In the genomic region with DNA sequence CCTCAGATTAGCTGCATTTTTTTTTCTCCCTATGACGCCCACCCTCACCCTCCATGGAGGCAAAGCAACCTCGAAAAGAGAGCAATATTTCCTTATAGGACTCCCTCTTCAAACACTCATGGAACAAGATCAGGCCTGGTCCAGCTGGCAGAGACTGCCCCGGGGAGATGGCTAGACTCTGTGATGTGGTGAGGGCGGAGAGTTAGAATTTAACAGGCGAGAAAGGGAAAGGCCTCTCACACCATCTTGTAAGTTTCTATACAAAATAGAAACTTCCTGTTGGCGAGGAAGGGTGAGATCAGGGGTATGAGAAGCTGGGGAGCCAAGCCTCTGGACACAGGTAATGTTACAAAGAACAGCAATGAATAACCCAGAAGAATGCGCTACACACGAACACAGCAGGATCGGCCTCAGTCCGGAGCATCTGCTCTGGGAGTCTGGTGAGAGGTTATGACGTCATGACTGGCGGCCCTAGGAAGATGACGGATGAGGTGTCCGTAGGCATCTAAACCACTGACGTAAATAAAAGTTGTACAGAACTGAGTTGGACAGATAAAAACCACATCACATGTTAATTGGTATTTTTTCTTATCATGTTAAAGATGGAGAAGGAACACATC, we compare ENCODE assay signal across 27 mouse cellular contexts.
DNase-seq lines count a peak whose midpoint lies in the region; ATAC-seq and TF ChIP-seq lines count a peak whose summit lies in the region.
"Had no signal": no experiment of that assay in that cellular context is flagged by ENCODE, and none has a peak within 500 bp of the region (broad histone marks: within the 10 kb centered on the region; RNA-seq: fewer than 3 reads in every experiment).

No protein-coding gene starts in this region.

- ATAC-seq in lung, postnatal 0 days = no peak
- no peak for ATAC-seq in heart, embryonic 11.5 days (replicated peaks; ENCODE audit: insufficient number of reproducible peaks, low FRiP score, low TSS enrichment)
- ATAC-seq: activated CD4-positive, CD25-positive, alpha-beta regulatory T cell, adult 4 months; CD4-positive, CD25-positive, alpha-beta regulatory T cell, adult 4 months; forebrain, embryonic 15.5 days; inflammation-experienced regulatory T-cells, adult 6 months had no signal

- H3K9ac ChIP-seq in heart, adult 2 months (ENCODE audit: low read depth, low read length) = no peak overlapping the region
- H3K9ac ChIP-seq in lung, postnatal 0 days (replicated peaks; ENCODE audit: low read depth) = no peak overlapping the region
- H3K9ac ChIP-seq in heart, embryonic 11.5 days (ENCODE audit: low read depth, low read length) = no peak overlapping the region
- H3K9ac ChIP-seq: embryonic facial prominence, embryonic 13.5 days; forebrain, embryonic 15.5 days; heart, embryonic 12.5 days; hindbrain, embryonic 13.5 days; neural tube, embryonic 12.5 days had no signal

- no peak overlapping the region for H3K4me2 ChIP-seq in lung, postnatal 0 days (replicated peaks; ENCODE audit: low read depth, low read length)
- H3K4me2 ChIP-seq in heart, embryonic 11.5 days = no peak overlapping the region
- H3K4me2 ChIP-seq: embryonic facial prominence, embryonic 13.5 days; forebrain, embryonic 15.5 days; heart, embryonic 12.5 days; hindbrain, embryonic 13.5 days; neural tube, embryonic 12.5 days had no signal

- H3K36me3 ChIP-seq in heart, adult 2 months (ENCODE audit: control insufficient read depth, insufficient read depth, low read length) = no peaks in the 10 kb centered on the region
- no peaks in the 10 kb centered on the region for H3K36me3 ChIP-seq in lung, postnatal 0 days (ENCODE audit: insufficient read depth, low read length)
- H3K36me3 ChIP-seq in heart, embryonic 11.5 days (ENCODE audit: control insufficient read depth, insufficient read depth, low read length) = no peaks in the 10 kb centered on the region
- H3K36me3 ChIP-seq: embryonic facial prominence, embryonic 13.5 days; forebrain, embryonic 15.5 days; heart, embryonic 12.5 days; hindbrain, embryonic 13.5 days; midbrain, embryonic 10.5 days; neural tube, embryonic 12.5 days had no signal

- no peak for TF ChIP-seq CTCF in heart, adult 2 months (IDR thresholded peaks at IDR 0.05)
- TF ChIP-seq CTCF in lung, postnatal 0 days (IDR thresholded peaks at IDR 0.05) = no peak

- no peaks in the 10 kb centered on the region for H3K9me3 ChIP-seq in lung, postnatal 0 days (ENCODE audit: low read length)
- no peaks in the 10 kb centered on the region for H3K9me3 ChIP-seq in heart, embryonic 11.5 days (replicated peaks; ENCODE audit: control insufficient read depth, low read length)
- H3K9me3 ChIP-seq: embryonic facial prominence, embryonic 13.5 days; forebrain, embryonic 15.5 days; heart, embryonic 12.5 days; hindbrain, embryonic 13.5 days; midbrain, embryonic 10.5 days; neural tube, embryonic 12.5 days had no signal

- peak; percentile 84 for DNase-seq in heart, adult 11 months
- DNase-seq in heart, adult 2 months = no peak
- DNase-seq in lung, postnatal 0 days (ENCODE audit: low spot score) = no peak
- DNase-seq in lung, postnatal 4 days = no peak
- peak; percentile 49 to 78 for DNase-seq in kidney, postnatal 25 days
- no peak for DNase-seq in ovary, postnatal 10 days (ENCODE audit: low spot score)
- no peak for DNase-seq in urinary bladder, adult 2 months (ENCODE audit: low spot score)
- DNase-seq: adrenal gland, postnatal 14 days; cerebellum, adult 11 months; cerebellum, postnatal 14 days; gastrocnemius, postnatal 25 days; heart, postnatal 14 days; left cerebral cortex, postnatal 4 days; lung, adult 18-20 months; thymus, postnatal 4 days had no signal

- WGBS in heart, adult 2 months = 89% methylated on average over 15 of the region's 15 CpGs
- WGBS in lung, postnatal 0 days = 65% methylated on average over 15 of the region's 15 CpGs
- WGBS in heart, embryonic 11.5 days (ENCODE audit: insufficient replicate concordance) = 78% methylated on average over 15 of the region's 15 CpGs

- H3K4me1 ChIP-seq in heart, adult 2 months (ENCODE audit: control insufficient read depth, insufficient read depth, low read length) = peaks cover 4% of the 10 kb centered on the region
- 0 out of 2 replicates have a peak, but pooled peaks cover 5% of the 10 kb centered on the region for H3K4me1 ChIP-seq in lung, postnatal 0 days (ENCODE audit: insufficient read depth, low read depth, low read length)
- H3K4me1 ChIP-seq in heart, embryonic 11.5 days (ENCODE audit: control insufficient read depth, insufficient read depth, low read length) = peaks cover 14% of the 10 kb centered on the region
- H3K4me1 ChIP-seq: forebrain, embryonic 15.5 days; hindbrain, embryonic 13.5 days; midbrain, embryonic 10.5 days; neural tube, embryonic 12.5 days had no signal

- no peak overlapping the region for H3K4me3 ChIP-seq in heart, adult 2 months
- H3K4me3 ChIP-seq in lung, postnatal 0 days (ENCODE audit: low read depth, low read length) = no peak overlapping the region
- H3K4me3 ChIP-seq in heart, embryonic 11.5 days (ENCODE audit: low read depth, low read length) = no peak overlapping the region
- H3K4me3 ChIP-seq: embryonic facial prominence, embryonic 13.5 days; forebrain, embryonic 15.5 days; heart, embryonic 12.5 days; hindbrain, embryonic 13.5 days; layer of hippocampus, adult 2 months; midbrain, embryonic 10.5 days; neural tube, embryonic 12.5 days had no signal

- intact Hi-C loops in heart, adult 2 months (cut with DNase I) = no loop called here

- TF ChIP-seq POLR2A in heart, adult 2 months (IDR thresholded peaks at IDR 0.05; ENCODE audit: insufficient read depth, low read depth, low read length) = no peak

- H3K79me2 ChIP-seq in heart, adult 2 months (replicated peaks; ENCODE audit: control insufficient read depth, insufficient read depth, low read length) = no peaks in the 10 kb centered on the region

- TF ChIP-seq EP300 in heart, adult 2 months (IDR thresholded peaks at IDR 0.05; ENCODE audit: insufficient read depth, low read depth, low read length) = no peak
- no peak for TF ChIP-seq EP300 in lung, postnatal 0 days (IDR thresholded peaks at IDR 0.05)

- no peak overlapping the region for H3K27ac ChIP-seq in heart, adult 2 months
- peak overlapping the region; percentile 27; the same call in 1 of the 2 replicates for H3K27ac ChIP-seq in lung, postnatal 0 days (ENCODE audit: low read length)
- H3K27ac ChIP-seq in heart, embryonic 11.5 days (ENCODE audit: low read depth, low read length) = no peak overlapping the region
- H3K27ac ChIP-seq: embryonic facial prominence, embryonic 13.5 days; forebrain, embryonic 15.5 days; hindbrain, embryonic 13.5 days; layer of hippocampus, adult 2 months; macrophage; midbrain, embryonic 10.5 days; neural tube, embryonic 12.5 days had no signal

- no peaks in the 10 kb centered on the region for H3K27me3 ChIP-seq in heart, adult 2 months (ENCODE audit: control insufficient read depth, insufficient read depth, low read length)
- H3K27me3 ChIP-seq in lung, postnatal 0 days (replicated peaks; ENCODE audit: insufficient read depth, low read length) = no peaks in the 10 kb centered on the region
- no peaks in the 10 kb centered on the region for H3K27me3 ChIP-seq in heart, embryonic 11.5 days (ENCODE audit: control insufficient read depth, insufficient read depth, low read length)
- H3K27me3 ChIP-seq: embryonic facial prominence, embryonic 13.5 days; forebrain, embryonic 15.5 days; heart, embryonic 12.5 days; hindbrain, embryonic 13.5 days; neural tube, embryonic 12.5 days had no signal

Comparison
In these comparisons a context has a peak if more than half of its experiments do, and no peak if none do; other contexts are left out.
1. DNase-seq: peak in heart, adult 11 months (single experiment) and kidney, postnatal 25 days (2 of 2); none in heart, adult 2 months (0 of 2), lung, postnatal 0 days (single experiment), lung, postnatal 4 days (0 of 2), ovary, postnatal 10 days (single experiment) and urinary bladder, adult 2 months (single experiment).